Mouse (Mus musculus) kidney, adult 2 months (tissue): ENCODE data around the gene Atp8a1.

Source experiments
- CTCF ChIP-seq: fragments of 200-500 bp; conservative IDR thresholded peaks from 2 replicates; pipeline ENCODE4 v1.5.1; 2011; ENCODE audit warnings: low read depth, mild to moderate bottlenecking, control low read depth, low read length, moderate library complexity, mixed read lengths; ENCODE audit not compliant: insufficient read depth, insufficient read length
- POLR2A ChIP-seq: fragments of 200-500 bp; IDR thresholded peaks from one replicate; pipeline ENCODE4 v1.6.1; 2011; ENCODE audit warnings: low read depth, low read length, control low read depth

GRCm38 (mm10) chr5:67799785-67800184, 47.4 kb downstream of the Atp8a1 start:
- TF ChIP-seq POLR2A, result no peak
- TF ChIP-seq CTCF, result no peak
